Mouse (Mus musculus): ENCODE measurements around the gene Tmem72. TPM values are rescaled to one million over a fixed set of nuclear protein-coding genes. Genes with fewer than 3 reads are reported as not detected.

Gene Tmem72
- total RNA-seq (2021) = under 1 TPM; 0.24 TPM

DNA sequence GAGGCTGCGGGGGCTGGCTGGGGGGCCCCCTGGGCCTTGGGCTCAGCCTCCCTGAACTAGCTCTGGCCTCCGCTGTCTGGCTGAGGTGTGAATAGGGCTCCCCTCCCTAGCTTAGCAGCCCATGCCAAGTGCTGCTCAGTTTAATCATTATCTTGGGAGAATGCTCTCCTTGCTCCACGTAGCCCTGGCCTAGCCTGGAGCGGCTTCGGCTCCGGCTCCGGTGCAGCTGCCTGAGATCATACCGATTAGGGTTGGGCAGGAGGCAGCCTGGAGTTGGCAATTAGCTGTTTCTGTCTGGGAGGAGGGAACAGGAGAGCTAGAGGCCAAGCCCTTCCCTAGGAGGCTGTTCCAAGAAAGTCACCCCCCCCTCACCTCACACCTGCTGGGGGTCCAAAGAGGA lies at the start of gene Tmem72:
Gene Tmem72 (minus strand): TSS at position 248 of the 400 bp plus-strand sequence.
- no peak for DNase-seq (ENCODE audit: extremely low spot score in 1 of 2, low spot score in 2 of 2)
- intact Hi-C loops (cut with DNase I) = no loop called here

DNA sequence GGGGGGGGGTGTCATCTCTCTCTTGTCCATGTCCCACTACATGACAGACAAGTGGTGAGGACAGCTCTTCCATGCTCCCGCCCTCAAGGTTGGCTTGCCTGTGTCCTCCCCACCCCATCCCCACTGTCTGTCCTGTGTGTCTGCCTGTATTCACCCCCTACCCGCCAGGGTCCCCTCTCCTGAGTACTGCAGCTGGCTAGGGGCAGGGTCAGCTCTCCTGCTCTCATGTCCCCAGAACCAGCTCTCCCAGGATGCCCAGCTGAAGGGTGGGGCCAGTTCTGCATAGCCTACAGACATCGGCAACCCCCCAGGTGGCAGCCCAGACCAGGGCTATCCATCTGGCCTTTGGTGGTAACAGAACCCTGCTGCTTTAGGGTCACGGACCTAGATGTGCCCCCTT lies 47.8 kb upstream of the Tmem72 start:
- no peak for DNase-seq (ENCODE audit: extremely low spot score in 1 of 2, low spot score in 2 of 2)
- intact Hi-C loops (cut with DNase I) = no loop called here

DNA sequence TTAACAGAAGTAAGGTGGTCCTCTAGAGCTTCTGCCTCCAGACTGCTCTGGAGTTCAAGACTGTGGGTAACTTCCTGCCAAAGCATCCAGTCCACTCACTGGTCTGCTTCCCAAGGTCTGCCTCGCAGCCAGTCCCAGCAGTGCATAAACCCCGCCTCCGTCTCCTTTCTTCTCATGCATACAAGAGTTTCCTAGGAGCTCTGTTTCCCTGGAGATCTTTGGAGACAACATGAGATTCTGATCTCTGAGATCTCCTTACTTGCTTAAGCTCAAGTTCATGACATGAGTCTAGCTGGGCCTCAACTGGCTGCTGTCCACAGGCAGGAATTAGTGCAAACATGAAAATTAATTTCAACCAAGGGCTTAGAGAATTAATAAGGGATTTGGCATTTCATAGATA lies 45.6 kb upstream of the Tmem72 start:
- intact Hi-C loops (cut with DNase I) = no loop called here
- no peak for DNase-seq (ENCODE audit: extremely low spot score in 1 of 2, low spot score in 2 of 2)

DNA sequence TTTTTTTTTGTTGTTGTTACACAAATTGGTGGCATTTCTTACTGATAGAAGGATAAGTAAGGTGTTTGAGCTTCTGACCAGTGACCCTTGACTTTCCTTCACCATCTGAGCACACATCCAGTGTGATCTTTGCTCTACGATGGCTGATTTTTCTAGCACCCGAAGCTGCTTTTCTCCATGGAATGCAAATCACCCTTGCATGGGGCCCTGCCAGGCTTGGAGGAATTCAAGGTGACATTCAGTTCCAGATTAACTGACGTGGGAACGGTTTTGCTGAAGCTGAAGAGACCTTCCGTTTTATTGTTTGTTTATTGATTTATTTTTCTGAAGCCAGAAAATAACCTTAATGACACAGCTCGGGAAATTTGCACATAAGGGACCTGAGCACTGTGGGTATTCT lies 43.5 kb upstream of the Tmem72 start:
- no peak for DNase-seq (ENCODE audit: extremely low spot score in 1 of 2, low spot score in 2 of 2)
- intact Hi-C loops (cut with DNase I) = no loop called here

DNA sequence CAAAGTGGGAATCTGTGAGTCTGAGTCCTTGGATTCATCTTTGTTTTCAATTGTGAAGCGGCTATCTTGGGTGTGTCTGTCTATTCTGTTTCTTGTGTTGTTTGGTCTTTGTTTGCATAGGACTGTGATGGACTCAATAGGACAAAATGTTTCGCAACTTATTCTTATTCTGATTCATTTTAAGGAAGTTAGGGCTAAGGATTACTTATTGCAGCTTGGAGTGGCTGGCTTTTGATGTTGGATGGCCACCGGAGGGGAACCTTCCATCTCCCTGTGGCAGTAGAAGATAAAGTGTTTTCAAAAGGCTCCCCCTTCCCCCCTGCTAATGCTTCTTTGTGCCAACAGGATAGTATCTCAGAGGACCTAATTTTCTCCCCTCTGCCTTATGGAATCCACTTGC lies 39.7 kb upstream of the Tmem72 start:
- no peak for DNase-seq (ENCODE audit: extremely low spot score in 1 of 2, low spot score in 2 of 2)
- intact Hi-C loops (cut with DNase I) = no loop called here

DNA sequence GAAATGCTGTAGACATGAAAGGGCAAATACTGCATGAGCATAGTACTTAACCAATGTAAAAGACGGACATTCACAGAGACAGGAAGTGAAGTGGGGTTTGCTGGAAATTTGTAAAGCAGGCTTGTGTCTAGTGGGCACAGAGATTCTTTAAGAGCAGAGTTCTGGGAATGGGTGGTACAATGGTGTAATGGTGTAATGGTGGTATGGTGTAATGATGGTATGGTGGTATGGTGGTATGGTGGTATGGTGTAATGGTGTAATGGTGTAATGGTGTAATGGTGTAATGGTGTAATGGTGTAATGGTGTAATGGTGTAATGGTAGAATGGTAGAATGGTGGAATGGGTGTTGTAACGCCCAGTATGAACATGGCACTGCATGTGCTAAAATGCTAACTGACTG lies 21.3 kb upstream of the Tmem72 start:
- DNase-seq (ENCODE audit: extremely low spot score in 1 of 2, low spot score in 2 of 2) = no peak
- intact Hi-C loops (cut with DNase I) = no loop called here

DNA sequence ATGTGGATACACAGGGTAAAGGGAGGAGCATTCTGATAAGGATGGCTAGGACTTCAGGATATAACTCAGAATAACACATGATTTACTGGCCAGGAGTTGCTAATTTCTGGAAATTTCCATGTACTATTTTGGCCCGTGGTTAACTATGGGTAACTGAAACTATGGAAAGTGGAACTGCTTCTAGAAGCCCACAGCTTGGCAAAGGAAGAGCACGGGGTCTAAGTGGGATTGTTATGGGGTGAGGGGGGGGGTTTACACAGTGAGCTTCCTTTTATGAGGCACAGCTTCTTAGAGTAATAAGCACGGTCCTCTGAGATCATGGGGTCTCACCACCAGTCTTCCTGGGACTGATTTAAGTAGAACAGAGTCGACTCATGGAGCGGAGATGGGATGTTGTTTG lies 18.6 kb upstream of the Tmem72 start:
- intact Hi-C loops (cut with DNase I) = no loop called here
- DNase-seq (ENCODE audit: extremely low spot score in 1 of 2, low spot score in 2 of 2) = no peak

DNA sequence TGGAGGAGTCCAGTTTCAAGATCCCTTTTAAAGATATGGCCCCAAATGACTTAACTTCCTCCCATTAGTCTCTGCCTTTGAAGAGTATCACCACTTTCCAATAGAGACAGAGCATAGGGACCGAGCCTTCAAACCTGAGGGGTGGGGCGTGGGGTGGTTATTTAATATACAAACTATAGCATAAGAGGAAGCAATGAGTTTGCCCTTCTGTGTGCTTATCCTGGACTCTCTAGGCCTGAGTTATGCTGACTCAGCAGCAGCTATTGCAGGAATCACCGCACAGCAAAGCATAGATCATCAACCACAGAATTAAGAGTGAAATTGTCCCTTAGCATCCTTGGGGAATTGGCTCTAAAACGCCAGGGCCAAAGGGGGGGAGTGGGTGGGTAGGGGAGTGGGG lies 16.9 kb upstream of the Tmem72 start:
- intact Hi-C loops (cut with DNase I) = no loop called here

DNA sequence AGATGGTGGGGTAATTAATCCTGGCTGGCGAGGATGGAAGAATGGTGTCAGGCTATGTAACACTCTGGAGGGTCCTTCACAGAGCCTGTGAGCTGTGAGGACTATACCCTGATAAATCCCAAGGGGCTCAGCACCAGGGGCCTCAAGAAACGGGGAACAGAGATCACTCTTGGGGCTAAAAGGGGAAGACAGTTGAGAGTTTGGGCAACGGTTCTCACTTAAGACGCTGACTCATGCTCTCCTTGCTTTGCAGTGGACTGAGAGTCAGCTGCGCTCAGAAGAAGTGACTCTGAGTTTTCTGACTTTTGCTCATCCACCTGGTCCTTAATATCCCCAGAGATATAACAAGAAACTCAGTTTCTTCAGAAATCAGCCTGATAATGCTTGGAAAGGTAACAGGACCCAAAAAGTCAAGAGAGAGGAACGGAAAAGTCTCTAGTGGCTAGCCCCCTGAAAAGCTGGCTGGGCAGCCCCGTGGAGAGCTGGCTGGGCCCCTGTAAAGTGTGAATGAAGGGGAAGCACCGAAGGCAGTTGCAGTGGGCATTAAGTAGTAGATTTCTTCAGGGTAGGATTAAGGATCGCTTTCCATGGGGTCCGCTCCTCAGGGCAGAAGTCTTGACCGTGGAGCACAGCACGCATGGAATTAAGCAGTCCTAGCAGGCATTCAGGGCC lies 7.9 kb upstream of the Tmem72 start:
- no peak for DNase-seq (ENCODE audit: extremely low spot score in 1 of 2, low spot score in 2 of 2)
- intact Hi-C loops (cut with DNase I) = no loop called here

More for the DNA sequence above, 16.9 kb upstream of the Tmem72 start:
- no peak for DNase-seq (ENCODE audit: extremely low spot score in 1 of 2, low spot score in 2 of 2)

DNA sequence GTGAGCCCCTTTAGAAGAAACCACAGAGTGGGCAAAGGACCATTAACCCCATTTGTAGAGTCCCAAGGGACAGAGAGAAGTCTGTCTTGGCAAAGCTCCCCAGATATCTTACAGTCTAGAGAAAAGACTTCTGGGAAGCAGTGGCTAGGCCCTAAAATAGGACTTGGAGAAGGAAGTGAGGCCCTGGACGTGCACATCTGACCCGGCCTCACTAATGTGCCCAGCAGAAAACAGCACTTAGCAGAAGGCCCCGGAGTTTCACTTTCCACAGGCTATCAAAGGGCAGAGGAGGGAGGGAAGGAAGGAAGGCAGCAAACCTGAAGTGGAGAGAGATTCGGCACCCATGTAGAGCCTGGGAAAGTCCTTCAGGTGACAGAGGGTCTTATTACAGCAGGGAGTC lies 2.2 kb upstream of the Tmem72 start:
- DNase-seq (ENCODE audit: extremely low spot score in 1 of 2, low spot score in 2 of 2) = no peak
- intact Hi-C loops (cut with DNase I) = no loop called here

DNA sequence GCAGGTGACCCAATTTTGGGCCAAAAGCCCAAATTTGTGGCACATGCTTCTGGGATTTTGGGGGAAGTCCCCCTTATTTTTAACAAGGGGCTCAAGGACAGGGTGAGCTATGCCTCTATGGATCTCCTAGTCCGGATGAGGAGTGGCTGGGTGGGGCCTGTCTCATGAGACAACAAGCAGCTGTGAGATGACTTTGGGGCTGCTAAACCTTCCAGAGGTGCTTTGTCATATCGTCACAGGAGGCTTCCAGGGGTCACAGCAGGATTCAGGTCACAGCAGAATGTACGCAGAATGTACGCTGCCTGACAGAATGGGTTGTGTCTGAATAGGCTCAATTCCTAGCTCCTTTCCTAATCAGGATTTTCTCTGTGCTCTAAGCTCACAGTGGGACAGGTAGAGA lies 1.6 kb upstream of the Tmem72 start:
- DNase-seq (ENCODE audit: extremely low spot score in 1 of 2, low spot score in 2 of 2) = no peak
- intact Hi-C loops (cut with DNase I) = no loop called here

DNA sequence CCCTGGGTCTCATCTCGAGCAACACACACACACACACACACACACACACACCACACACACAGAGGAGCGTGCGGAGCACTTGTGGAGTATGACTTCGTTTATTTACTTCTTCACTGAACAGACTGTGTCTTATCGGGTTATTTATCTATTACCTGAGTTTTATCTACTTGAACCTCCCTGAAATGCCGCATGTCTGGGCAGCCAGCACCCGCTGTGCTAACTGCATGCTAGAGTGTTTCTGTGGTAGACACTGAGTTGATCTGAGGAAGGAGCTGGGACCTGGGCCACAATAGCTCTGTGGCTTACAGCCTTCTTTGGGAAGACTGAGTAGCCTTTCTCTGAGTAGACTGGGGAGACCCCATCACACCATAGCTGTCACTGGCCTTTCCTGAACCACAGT lies 1.1 kb upstream of the Tmem72 start:
- intact Hi-C loops (cut with DNase I) = no loop called here
- DNase-seq (ENCODE audit: extremely low spot score in 1 of 2, low spot score in 2 of 2) = no peak

DNA sequence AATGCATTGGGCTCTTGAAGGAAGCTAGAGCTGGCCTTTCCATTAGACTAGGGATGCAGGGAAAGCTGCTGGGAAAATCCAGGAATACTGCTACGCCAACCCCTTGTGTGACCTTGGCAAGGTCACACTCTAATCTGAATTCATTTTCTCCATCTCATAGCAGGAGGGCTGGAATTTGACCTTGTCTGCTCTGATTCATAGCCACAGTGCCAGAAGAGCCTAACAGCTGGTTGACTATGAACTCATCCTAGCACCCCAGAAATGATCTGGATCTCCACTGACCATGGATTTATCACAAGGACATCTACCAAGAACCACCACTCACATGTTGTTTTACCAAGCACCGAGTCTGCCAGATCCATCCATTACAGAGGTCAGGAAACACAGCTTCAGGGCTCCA lies 1.5 kb downstream of the Tmem72 start:
- DNase-seq (ENCODE audit: extremely low spot score in 1 of 2, low spot score in 2 of 2) = no peak
- intact Hi-C loops (cut with DNase I) = no loop called here

DNA sequence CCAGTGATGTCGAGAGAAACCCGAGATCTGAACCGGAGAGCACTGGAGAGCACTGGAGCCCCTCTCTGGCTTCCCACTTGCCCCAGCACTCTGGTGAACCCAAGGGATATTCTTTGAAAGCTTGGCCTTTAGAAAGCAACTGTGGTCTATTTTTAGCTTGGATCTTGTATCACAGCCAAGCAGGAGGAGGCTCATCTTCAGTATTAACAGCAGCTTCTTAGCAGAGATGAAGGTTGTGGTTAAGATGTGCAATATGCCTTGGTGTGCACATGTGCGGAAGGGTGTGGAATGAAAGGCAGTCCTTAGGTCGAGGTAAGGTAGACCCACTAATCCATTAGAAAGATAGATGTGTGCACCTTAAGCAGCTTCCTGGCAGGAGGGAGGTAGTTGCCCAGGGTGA lies 2.1 kb downstream of the Tmem72 start:
- DNase-seq (ENCODE audit: extremely low spot score in 1 of 2, low spot score in 2 of 2) = no peak

DNA sequence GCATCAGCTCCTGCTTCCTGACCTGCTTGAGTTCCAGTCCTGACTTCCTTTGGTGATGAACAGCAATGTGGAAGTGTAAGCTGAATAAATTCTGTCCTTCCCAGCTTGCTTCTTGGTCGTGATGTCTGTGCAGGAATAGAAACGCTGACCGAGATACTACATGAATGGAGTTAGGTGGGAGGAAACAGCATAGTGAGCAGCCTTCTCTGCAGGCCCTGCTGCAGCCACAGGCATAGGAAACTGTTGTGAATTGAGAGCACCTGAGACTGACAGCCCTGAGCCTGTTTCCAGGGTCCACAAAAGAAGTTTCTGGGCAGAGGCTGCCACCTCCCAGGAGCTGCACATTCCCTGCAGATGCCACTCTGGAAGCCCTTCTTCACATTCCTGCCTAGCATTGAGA lies 2.7 kb downstream of the Tmem72 start:
- no peak for DNase-seq (ENCODE audit: extremely low spot score in 1 of 2, low spot score in 2 of 2)
- intact Hi-C loops (cut with DNase I) = no loop called here

More for the DNA sequence above, 2.1 kb downstream of the Tmem72 start:
- intact Hi-C loops (cut with DNase I) = no loop called here

DNA sequence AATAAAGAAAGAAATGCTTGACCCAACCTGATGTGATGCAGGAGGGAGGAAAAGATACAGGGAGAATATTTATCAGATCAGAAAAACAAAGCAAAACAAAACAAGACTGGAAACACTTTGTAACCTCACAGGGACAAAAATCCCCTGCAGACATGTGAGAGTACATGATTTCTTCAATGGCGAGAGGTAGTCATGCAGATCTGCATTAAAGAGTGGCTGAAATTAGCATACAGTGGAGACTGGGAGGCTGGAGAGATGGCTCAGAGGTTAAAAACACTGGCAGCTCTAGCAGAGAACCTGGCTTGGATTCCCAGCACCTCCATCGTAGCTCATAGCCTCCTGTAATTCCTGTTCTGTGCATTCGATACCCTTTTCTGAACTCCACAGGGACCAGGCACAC lies 4.2 kb downstream of the Tmem72 start:
- DNase-seq (ENCODE audit: extremely low spot score in 1 of 2, low spot score in 2 of 2) = no peak
- intact Hi-C loops (cut with DNase I) = no loop called here

DNA sequence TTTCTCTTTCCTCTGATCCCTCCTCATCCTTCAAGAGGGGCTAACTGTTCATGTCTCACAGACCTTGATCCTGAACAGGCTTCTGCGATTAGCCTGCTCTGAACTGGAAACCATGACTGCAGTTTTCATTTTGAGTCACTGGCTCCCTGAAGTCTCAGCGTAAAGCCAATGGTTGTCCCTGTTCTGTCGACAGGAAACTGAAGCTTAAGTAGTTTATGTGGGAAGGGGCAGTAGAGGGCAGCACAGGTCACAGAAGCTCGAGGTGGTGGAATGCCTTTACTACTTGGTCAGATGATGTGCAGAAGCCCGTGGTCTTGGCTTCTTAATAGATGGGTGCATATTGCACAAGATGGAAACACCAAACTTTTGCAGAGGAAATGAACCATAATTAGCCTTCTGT lies 4.7 kb downstream of the Tmem72 start:
- no peak for DNase-seq (ENCODE audit: extremely low spot score in 1 of 2, low spot score in 2 of 2)
- intact Hi-C loops (cut with DNase I) = no loop called here

DNA sequence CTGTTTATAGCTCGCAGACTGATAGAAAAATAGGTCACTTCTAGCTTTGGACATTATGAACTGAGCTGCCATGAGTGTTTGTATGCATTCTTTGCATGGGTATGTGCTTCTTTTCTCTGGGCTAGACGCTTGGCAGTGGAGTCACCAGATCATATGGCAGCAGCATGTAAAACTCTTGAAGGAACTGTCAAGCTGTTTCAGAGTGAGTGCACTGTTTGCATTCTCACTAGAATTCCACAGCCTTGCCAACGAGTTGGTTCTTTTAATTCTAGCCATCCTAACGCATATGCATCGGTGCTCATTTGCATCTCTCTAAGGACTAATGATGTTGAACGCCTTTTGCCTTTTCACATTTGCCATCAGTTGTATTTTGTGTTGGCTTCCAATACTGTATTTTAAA lies 12.4 kb downstream of the Tmem72 start:
- intact Hi-C loops (cut with DNase I) = no loop called here
- no peak for DNase-seq (ENCODE audit: extremely low spot score in 1 of 2, low spot score in 2 of 2)

DNA sequence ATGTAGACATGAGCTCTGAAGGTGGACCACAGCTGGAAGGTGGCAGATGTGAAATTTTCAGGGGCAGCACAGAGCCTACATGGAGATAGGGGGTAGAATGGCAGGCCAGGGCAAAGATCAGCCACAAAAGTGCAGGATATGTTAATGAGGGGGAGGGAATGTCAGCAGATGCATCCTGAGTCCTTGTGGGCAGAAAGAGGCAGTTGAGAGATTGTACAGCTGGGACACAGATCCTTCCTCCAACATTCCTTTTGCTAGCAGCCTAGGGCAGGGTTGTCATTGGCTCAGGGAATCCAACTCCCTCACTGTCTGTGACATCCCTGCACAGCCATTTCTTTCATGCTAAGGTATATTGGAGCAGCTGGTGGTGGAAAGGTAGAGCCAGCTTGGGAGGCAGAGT lies 15.9 kb downstream of the Tmem72 start:
- intact Hi-C loops (cut with DNase I) = no loop called here
- DNase-seq (ENCODE audit: extremely low spot score in 1 of 2, low spot score in 2 of 2) = no peak

DNA sequence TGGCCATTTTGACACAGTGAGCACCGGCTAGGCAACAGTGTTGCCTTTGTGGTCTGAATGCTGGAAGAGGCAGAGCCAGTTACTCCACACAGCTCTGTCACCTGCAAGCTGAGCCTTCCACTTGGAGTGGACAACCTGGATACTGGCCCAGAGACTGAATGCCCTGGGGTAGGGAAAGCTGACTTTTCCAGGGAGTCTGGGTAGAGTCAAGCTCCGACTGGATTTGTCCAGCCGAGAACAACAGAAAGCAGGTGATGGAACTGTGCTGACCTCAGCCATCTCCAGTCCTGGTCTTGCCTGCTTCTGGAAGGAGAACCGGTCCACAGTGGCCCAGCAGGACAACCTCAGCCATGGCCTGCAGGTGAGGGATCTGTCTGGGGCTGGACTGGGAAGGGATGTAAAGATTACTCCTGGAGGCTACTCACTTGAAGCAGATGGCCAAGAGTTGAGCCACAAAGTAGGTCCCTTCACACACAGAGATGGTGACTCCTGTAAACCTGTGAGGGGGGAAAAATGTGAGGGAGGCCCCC lies 18.8 kb downstream of the Tmem72 start:
- intact Hi-C loops (cut with DNase I) = loop anchor here (1.0 kb wide), 1 partner anchor 43 kb away; no protein-coding TSS in a partner anchor
- DNase-seq (ENCODE audit: extremely low spot score in 1 of 2, low spot score in 2 of 2) = no peak

DNA sequence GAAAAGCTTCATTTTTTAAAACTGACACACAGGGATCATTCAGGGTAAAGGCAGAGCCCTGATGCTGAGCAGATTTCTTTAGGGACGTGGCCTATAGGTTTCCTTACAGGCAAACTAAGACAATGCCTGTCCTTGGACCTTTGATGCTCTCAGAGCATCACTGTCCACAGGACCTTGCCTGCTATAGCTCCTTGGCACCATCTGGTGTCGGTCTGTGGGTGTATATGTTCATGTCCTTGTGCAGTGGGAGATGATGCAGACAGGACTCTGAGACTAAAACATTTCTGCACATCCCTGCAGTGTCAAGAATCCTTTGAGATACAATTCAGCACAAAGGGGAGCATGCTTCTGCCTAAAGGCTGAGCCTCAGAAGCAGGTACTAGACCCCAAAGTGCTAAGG lies 19.3 kb downstream of the Tmem72 start:
- intact Hi-C loops (cut with DNase I) = loop anchor here (1.0 kb wide), 1 partner anchor 42 kb away; no protein-coding TSS in a partner anchor
- no peak for DNase-seq (ENCODE audit: extremely low spot score in 1 of 2, low spot score in 2 of 2)

Data from left cerebral cortex, postnatal 10 days (tissue).